Mouse (Mus musculus) CD4-positive, CD25-positive, alpha-beta regulatory T cell, adult 9 weeks (primary cell): Measurements from ENCODE around the gene Unc5a. TPM values are rescaled to one million over a fixed set of nuclear protein-coding genes. Genes with fewer than 3 reads are reported as not detected.

Experiments
- polyA plus RNA-seq: library from polyadenylated mRNA; unstranded; fragments of 100-300 nt; shearing (Covaris generic); gene quantifications from one replicate; pipeline ENCODE4 v1.2.1, GENCODE M21; 2017

Gene Unc5a
- polyA plus RNA-seq = 0.30 TPM

GRCm38 (mm10) chr13:54948531-54949493 lies at the start of gene Unc5a:
Unc5a (plus strand) TSS chr13:54949411.

GRCm38 (mm10) chr13:55021194-55021779 lies 72.1 kb downstream of the Unc5a start, which contains the start of gene Hk3:
Hk3 (minus strand) TSS chr13:55021385.

Other genes starting within 250 kb of the Unc5a start
- gene Cdhr2, start 247.9 kb upstream of the Unc5a start, polyA plus RNA-seq = not detected
- gene Gprin1, start 199.5 kb upstream of the Unc5a start, polyA plus RNA-seq = not detected
- 0.81 TPM for gene Sncb, start 182.8 kb upstream of the Unc5a start, polyA plus RNA-seq
- gene Eif4e1b, start 165.4 kb upstream of the Unc5a start, polyA plus RNA-seq = not detected
- 2.6 TPM for gene Tspan17, start 160.0 kb upstream of the Unc5a start, polyA plus RNA-seq
- 1.3 TPM for gene Hk3, start 72.0 kb downstream of the Unc5a start, polyA plus RNA-seq
- gene Uimc1, start 150.9 kb downstream of the Unc5a start, polyA plus RNA-seq = 79.3 TPM
- 37.3 TPM for gene Zfp346, start 155.9 kb downstream of the Unc5a start, polyA plus RNA-seq
- not detected for gene Gm17617, start 184.1 kb downstream of the Unc5a start, polyA plus RNA-seq
- gene Fgfr4, start 203.2 kb downstream of the Unc5a start, polyA plus RNA-seq = not detected